In genomic region chr13:97617511-97618189, GRCm38 (mm10) we compare ENCODE assay signal across 11 mouse cellular contexts.
DNase-seq lines count a peak whose midpoint lies in the region; ATAC-seq and TF ChIP-seq lines count a peak whose summit lies in the region.
"Had no signal": no experiment of that assay in that cellular context is flagged by ENCODE, and none has a peak within 500 bp of the region (broad histone marks: within the 10 kb centered on the region; RNA-seq: fewer than 3 reads in every experiment).

No protein-coding gene starts in this region.

- WGBS in kidney, postnatal 0 days: 24% methylated on average over 13 of the region's 13 CpGs
- WGBS in thymus, adult 2 months: 84% methylated on average over 13 of the region's 13 CpGs
- 76% methylated on average over 13 of the region's 13 CpGs for WGBS in hindbrain, postnatal 0 days
- WGBS in midbrain, embryonic 11.5 days: 76% methylated on average over 13 of the region's 13 CpGs

- no peak overlapping the region for H3K9ac ChIP-seq in kidney, postnatal 0 days (ENCODE audit: low read depth, low read length)
- no peak overlapping the region for H3K9ac ChIP-seq in hindbrain, postnatal 0 days (replicated peaks; ENCODE audit: low read length)
- H3K9ac ChIP-seq in midbrain, embryonic 11.5 days (ENCODE audit: low read length): no peak overlapping the region

- TF ChIP-seq POLR2A in thymus, adult 2 months (IDR thresholded peaks at IDR 0.05; ENCODE audit: control insufficient read depth, extremely low read depth, insufficient read depth, low read length, poor library complexity): no peak

- peak overlapping the region; percentile 76 for H3K27ac ChIP-seq in kidney, postnatal 0 days
- no peak overlapping the region for H3K27ac ChIP-seq in thymus, adult 2 months (ENCODE audit: control insufficient read depth, insufficient read depth, low read length)
- H3K27ac ChIP-seq in hindbrain, postnatal 0 days: no peak overlapping the region
- H3K27ac ChIP-seq in midbrain, embryonic 11.5 days (ENCODE audit: low read depth, low read length): no peak overlapping the region

- ATAC-seq in kidney, postnatal 0 days (replicated peaks; ENCODE audit: low FRiP score, low read depth): peak; percentile 82; the same call in 1 of the 2 replicates
- no peak for ATAC-seq in hindbrain, postnatal 0 days
- no peak for ATAC-seq in midbrain, embryonic 11.5 days (ENCODE audit: low FRiP score)
- ATAC-seq: inflammation-experienced regulatory T-cells, adult 6 months had no signal

- no peaks in the 10 kb centered on the region for H3K27me3 ChIP-seq in kidney, postnatal 0 days (ENCODE audit: insufficient read depth, low read length)
- H3K27me3 ChIP-seq in thymus, adult 2 months (ENCODE audit: control insufficient read depth, insufficient read depth, low read length): no peaks in the 10 kb centered on the region
- H3K27me3 ChIP-seq in hindbrain, postnatal 0 days (ENCODE audit: insufficient read depth, low read length): no peaks in the 10 kb centered on the region
- no peaks in the 10 kb centered on the region for H3K27me3 ChIP-seq in midbrain, embryonic 11.5 days (ENCODE audit: control insufficient read depth, insufficient read depth, low read length)

- H3K36me3 ChIP-seq in kidney, postnatal 0 days (ENCODE audit: insufficient read depth, low read length): no peaks in the 10 kb centered on the region
- H3K36me3 ChIP-seq in thymus, adult 2 months (ENCODE audit: control insufficient read depth, insufficient read depth, low read length): no peaks in the 10 kb centered on the region
- no peaks in the 10 kb centered on the region for H3K36me3 ChIP-seq in hindbrain, postnatal 0 days (ENCODE audit: insufficient read depth, low read length)
- no peaks in the 10 kb centered on the region for H3K36me3 ChIP-seq in midbrain, embryonic 11.5 days (ENCODE audit: control insufficient read depth, insufficient read depth, low read length)

- peak overlapping the region; percentile 23; the same call in 1 of the 2 replicates for H3K4me2 ChIP-seq in kidney, postnatal 0 days (ENCODE audit: low read length)
- no peak overlapping the region for H3K4me2 ChIP-seq in hindbrain, postnatal 0 days (ENCODE audit: low read depth, low read length)
- H3K4me2 ChIP-seq in midbrain, embryonic 11.5 days: no peak overlapping the region

- TF ChIP-seq CTCF in kidney, postnatal 0 days (IDR thresholded peaks at IDR 0.05; ENCODE audit: low read depth): no peak
- TF ChIP-seq CTCF in thymus, adult 2 months (IDR thresholded peaks at IDR 0.05; ENCODE audit: borderline replicate concordance, control insufficient read depth, extremely low read depth, insufficient read depth, low read length, poor library complexity): no peak
- no peak for TF ChIP-seq CTCF in hindbrain, postnatal 0 days (IDR thresholded peaks at IDR 0.05; ENCODE audit: low read depth)

- no peaks in the 10 kb centered on the region for H3K9me3 ChIP-seq in kidney, postnatal 0 days (replicated peaks; ENCODE audit: low read length)
- H3K9me3 ChIP-seq in hindbrain, postnatal 0 days (ENCODE audit: low read length): no peaks in the 10 kb centered on the region
- no peaks in the 10 kb centered on the region for H3K9me3 ChIP-seq in midbrain, embryonic 11.5 days (ENCODE audit: control insufficient read depth, low read length)
- H3K9me3 ChIP-seq: megakaryocyte, embryonic 14.5 days had no signal

- DNase-seq in kidney, postnatal 0 days (ENCODE audit: low spot score): peak; percentile 97
- DNase-seq in kidney, adult 18-20 months: no peak
- peak; percentile 67 for DNase-seq in adrenal gland, postnatal 10 days
- DNase-seq in gastrocnemius, postnatal 25 days: peak; percentile 61
- peak; percentile 55 for DNase-seq in retina, postnatal 1 day
- no peak for DNase-seq in thymus, adult 2 months
- no peak for DNase-seq in hindbrain, postnatal 0 days (ENCODE audit: low spot score)
- no peak for DNase-seq in midbrain, embryonic 11.5 days (ENCODE audit: low spot score, missing footprints)
- DNase-seq: right cerebral cortex, postnatal 25 days had no signal

- H3K4me1 ChIP-seq in kidney, postnatal 0 days (replicated peaks; ENCODE audit: insufficient read depth, low read length): no peaks in the 10 kb centered on the region
- no peaks in the 10 kb centered on the region; the same call in 1 of the 2 replicates for H3K4me1 ChIP-seq in thymus, adult 2 months (replicated peaks; ENCODE audit: control insufficient read depth, insufficient read depth, low read length)
- H3K4me1 ChIP-seq in hindbrain, postnatal 0 days (ENCODE audit: insufficient read depth, low read length): no peaks in the 10 kb centered on the region
- no peaks in the 10 kb centered on the region for H3K4me1 ChIP-seq in midbrain, embryonic 11.5 days (ENCODE audit: control insufficient read depth, insufficient read depth, low read length)
- H3K4me1 ChIP-seq: megakaryocyte, embryonic 14.5 days had no signal

- no peak overlapping the region for H3K4me3 ChIP-seq in kidney, postnatal 0 days (replicated peaks; ENCODE audit: low read depth, low read length)
- no peak overlapping the region for H3K4me3 ChIP-seq in thymus, adult 2 months (ENCODE audit: control insufficient read depth, insufficient read depth, low read length)
- H3K4me3 ChIP-seq in hindbrain, postnatal 0 days (ENCODE audit: low read length): no peak overlapping the region
- no peak overlapping the region for H3K4me3 ChIP-seq in midbrain, embryonic 11.5 days (ENCODE audit: low read depth, low read length)
- H3K4me3 ChIP-seq: megakaryocyte, embryonic 14.5 days had no signal

Comparison
In these comparisons a context has a peak if more than half of its experiments do, and no peak if none do; other contexts are left out.
1. DNase-seq: peak in kidney, postnatal 0 days (single experiment), adrenal gland, postnatal 10 days (single experiment), gastrocnemius, postnatal 25 days (single experiment) and retina, postnatal 1 day (single experiment); none in kidney, adult 18-20 months (single experiment), thymus, adult 2 months (single experiment), hindbrain, postnatal 0 days (single experiment) and midbrain, embryonic 11.5 days (single experiment).